Mouse (Mus musculus) megakaryocyte, embryonic 14.5 days (primary cell): ENCODE results near the gene Vps41. TPM values are rescaled to one million over a fixed set of nuclear protein-coding genes. Genes with fewer than 3 reads are reported as not detected.

Experiments used
- H3K27me3 ChIP-seq: replicated peaks from 2 replicates; pipeline ENCODE3; 2012; ENCODE audit warnings: inconsistent platforms
- H3K36me3 ChIP-seq: replicated peaks from 2 replicates; pipeline ENCODE3; 2012; ENCODE audit warnings: low read length, inconsistent platforms, mixed read lengths
- H3K4me1 ChIP-seq: 2 replicates; pipeline ENCODE4 v1.6.1; 2012; ENCODE audit warnings: inconsistent platforms
- H3K4me3 ChIP-seq: replicated peaks from 2 replicates; pipeline ENCODE3; 2012; ENCODE audit warnings: moderate library complexity, mild to moderate bottlenecking, inconsistent platforms
- H3K9me3 ChIP-seq: 2 replicates; pipeline ENCODE4 v1.6.1; 2012; ENCODE audit warnings: inconsistent platforms
- FLI1 ChIP-seq: IDR thresholded peaks from 2 replicates; pipeline ENCODE4 v1.6.1; 2012; ENCODE audit warnings: low read length, inconsistent platforms, mixed read lengths
- GATA1 ChIP-seq: IDR thresholded peaks from 3 replicates; pipeline ENCODE4 v1.6.1; 2012; ENCODE audit warnings: mixed read lengths, low read length, inconsistent platforms, borderline replicate concordance
- polyA plus RNA-seq: library from polyadenylated mRNA; stranded (reverse); fragments of >175 nt; gene quantifications from 2 replicates; pipeline ENCODE4 v1.2.3, GENCODE M21; 2012; ENCODE audit warnings: low replicate concordance; ENCODE audit not compliant: insufficient read depth

Vps41 gene
- polyA plus RNA-seq, 1 experiment = 0.45 TPM

DNA sequence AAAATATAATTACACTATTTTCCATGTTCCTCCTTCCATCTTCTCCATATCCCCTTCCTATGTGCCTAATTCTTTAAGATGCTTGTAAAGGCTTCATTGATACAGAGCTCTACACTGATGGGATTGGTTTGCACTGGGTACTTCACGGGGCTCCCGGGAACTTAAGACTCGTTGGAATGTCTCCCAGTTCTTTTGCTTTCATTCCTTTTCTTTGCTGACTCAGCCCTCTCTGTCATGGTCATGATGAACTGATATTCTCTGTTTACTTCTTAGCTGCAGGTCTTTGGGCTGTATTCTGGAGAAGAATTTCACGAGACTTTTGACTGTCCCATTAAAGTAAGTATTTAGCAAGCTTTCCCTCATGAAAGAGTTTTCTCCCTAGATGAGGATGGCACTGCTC is 74.2 kb downstream of the Vps41 start:
- Histone ChIP-seq H3K27me3 (no peaks in the 10 kb centered on the region), H3K9me3 (no peaks in the 10 kb centered on the region), H3K36me3 (peaks cover 40% of the 10 kb centered on the region), H3K4me3 (no peak overlapping the region), H3K4me1 (peaks cover 4% of the 10 kb centered on the region; the same call in 1 of the 2 replicates)
- TF ChIP-seq GATA1 (no peak), FLI1 (no peak)

- no peak for TF ChIP-seq FLI1
- no peak for TF ChIP-seq GATA1
- Histone ChIP-seq H3K9me3 (no peaks in the 10 kb centered on the region), H3K36me3 (peaks cover 40% of the 10 kb centered on the region), H3K4me1 (peaks cover 5% of the 10 kb centered on the region; the same call in 1 of the 2 replicates), H3K4me3 (no peak overlapping the region), H3K27me3 (no peaks in the 10 kb centered on the region)
Observed at GRCm38 (mm10) chr13:18791724-18792123, 74.6 kb downstream of the Vps41 start.

DNA sequence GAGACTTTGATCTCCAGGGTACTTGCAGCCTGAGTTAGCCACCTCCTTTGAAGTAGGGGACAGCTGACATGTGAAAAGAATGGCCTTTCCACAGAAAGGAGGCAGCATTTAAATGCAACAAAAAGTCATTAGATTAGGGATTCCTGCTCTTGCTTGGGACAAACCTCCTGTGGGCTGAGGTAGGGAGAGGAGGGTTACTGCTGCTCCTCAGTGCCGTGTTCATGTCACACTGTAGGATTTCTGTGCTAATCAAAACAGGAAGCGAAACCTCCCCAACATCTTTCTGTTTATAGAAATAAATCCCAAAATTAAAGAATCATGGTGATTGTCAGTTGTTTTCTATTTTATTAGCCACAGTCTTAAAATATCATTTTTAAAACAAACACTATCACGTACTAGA is 77.4 kb downstream of the Vps41 start:
- Histone ChIP-seq H3K9me3 (no peaks in the 10 kb centered on the region), H3K36me3 (peaks cover 46% of the 10 kb centered on the region), H3K4me3 (no peak overlapping the region), H3K27me3 (no peaks in the 10 kb centered on the region), H3K4me1 (peaks cover 10% of the 10 kb centered on the region; the same call in 1 of the 2 replicates)
- TF ChIP-seq FLI1 (no peak), GATA1 (no peak)

GRCm38 (mm10) chr13:18797555-18797954 is 80.5 kb downstream of the Vps41 start:
- H3K27me3 ChIP-seq = no peaks in the 10 kb centered on the region
- no peak overlapping the region for H3K4me3 ChIP-seq
- peaks cover 35% of the 10 kb centered on the region for H3K36me3 ChIP-seq
- H3K4me1 ChIP-seq = peaks cover 14% of the 10 kb centered on the region
- no peak for TF ChIP-seq GATA1
- no peak for TF ChIP-seq FLI1
- no peaks in the 10 kb centered on the region for H3K9me3 ChIP-seq

DNA sequence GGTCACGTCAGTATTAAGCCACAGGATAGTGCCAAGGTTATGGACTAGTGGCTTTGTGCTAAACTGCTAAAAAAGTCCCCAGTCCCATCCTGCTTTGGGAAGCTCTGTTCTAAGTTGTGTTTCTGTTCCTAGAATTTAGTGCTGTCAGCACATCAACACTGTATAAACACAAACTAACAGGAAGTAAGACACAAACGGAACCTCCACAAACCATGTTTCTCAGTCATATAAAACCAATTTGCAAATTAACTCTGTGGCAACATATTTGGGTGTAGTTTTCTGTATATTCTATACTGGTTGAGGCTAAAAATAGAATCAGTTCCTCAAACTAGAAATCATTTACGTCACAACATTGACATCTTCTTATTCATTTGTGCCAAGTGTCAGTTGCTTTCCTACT is 83.3 kb downstream of the Vps41 start:
- H3K4me1 ChIP-seq = peaks cover 14% of the 10 kb centered on the region
- no peak for TF ChIP-seq GATA1
- no peak for TF ChIP-seq FLI1
- H3K4me3 ChIP-seq = no peak overlapping the region
- no peaks in the 10 kb centered on the region for H3K9me3 ChIP-seq
- peaks cover 16% of the 10 kb centered on the region for H3K36me3 ChIP-seq
- H3K27me3 ChIP-seq = no peaks in the 10 kb centered on the region

DNA sequence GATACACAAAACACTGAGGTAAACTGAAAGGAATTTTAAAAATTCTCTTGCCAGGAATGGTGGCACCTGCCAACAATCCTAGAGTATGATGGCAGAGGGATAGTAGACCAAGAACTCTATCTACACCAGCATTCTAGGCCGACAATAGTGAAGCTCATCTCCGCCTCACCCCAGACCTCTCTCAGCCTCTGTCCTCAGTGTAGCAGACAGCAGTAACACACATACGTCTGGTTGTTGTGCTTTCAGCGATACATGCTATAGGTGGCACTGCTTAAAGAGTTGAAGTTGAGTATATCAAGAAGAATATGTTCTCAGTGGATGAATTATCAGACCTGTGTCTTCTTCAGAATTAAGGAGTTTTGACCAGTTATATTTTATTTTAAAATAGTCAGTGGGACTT is 92.4 kb downstream of the Vps41 start:
- peaks cover 38% of the 10 kb centered on the region for H3K36me3 ChIP-seq
- H3K27me3 ChIP-seq = no peaks in the 10 kb centered on the region
- no peaks in the 10 kb centered on the region for H3K9me3 ChIP-seq
- H3K4me3 ChIP-seq = no peak overlapping the region
- peaks cover 9% of the 10 kb centered on the region for H3K4me1 ChIP-seq
- TF ChIP-seq FLI1 (no peak), GATA1 (no peak)

DNA sequence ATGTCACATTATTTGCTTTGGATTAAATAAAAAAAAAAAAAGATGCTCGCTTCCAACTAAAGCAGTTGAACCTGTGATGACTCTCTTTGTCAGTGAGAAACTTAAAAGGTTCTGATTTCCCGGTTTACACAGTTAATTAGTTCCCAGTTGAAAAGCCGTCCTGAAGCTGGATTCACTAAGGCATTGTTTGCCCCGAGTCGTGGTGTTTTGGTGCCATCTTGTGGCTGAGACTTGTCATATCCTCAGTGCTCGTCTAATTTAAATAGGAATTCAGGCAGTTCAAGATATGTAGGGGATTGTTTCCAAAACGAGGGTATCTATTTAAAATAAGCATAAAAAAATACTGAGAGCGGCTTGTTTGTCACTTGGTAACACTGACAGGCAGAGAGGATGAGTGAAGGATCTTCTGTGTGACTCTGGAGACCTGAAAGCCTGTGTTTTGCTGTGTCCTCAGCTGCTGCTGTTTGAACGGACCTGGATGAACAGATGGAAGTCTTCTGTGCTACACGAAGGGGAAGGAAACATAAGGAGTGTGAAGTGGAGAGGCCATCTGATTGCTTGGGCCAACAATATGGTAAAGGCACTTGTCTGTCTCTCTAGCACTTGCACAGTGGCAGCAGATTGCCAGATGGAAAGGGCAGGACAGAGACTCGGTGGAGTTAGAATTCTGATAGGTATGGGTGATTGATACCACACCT is 93.0 kb downstream of the Vps41 start:
- Histone ChIP-seq H3K4me1 (peaks cover 9% of the 10 kb centered on the region), H3K36me3 (peaks cover 45% of the 10 kb centered on the region), H3K9me3 (no peaks in the 10 kb centered on the region), H3K4me3 (no peak overlapping the region), H3K27me3 (no peaks in the 10 kb centered on the region)
- TF ChIP-seq FLI1 (no peak), GATA1 (no peak)

- Histone ChIP-seq H3K27me3 (no peaks in the 10 kb centered on the region), H3K36me3 (peaks cover 80% of the 10 kb centered on the region), H3K4me1 (no peaks in the 10 kb centered on the region), H3K4me3 (no peak overlapping the region), H3K9me3 (no peaks in the 10 kb centered on the region)
- no peak for TF ChIP-seq FLI1
Observed at GRCm38 (mm10) chr13:18824420-18825123, 107.5 kb downstream of the Vps41 start.

DNA sequence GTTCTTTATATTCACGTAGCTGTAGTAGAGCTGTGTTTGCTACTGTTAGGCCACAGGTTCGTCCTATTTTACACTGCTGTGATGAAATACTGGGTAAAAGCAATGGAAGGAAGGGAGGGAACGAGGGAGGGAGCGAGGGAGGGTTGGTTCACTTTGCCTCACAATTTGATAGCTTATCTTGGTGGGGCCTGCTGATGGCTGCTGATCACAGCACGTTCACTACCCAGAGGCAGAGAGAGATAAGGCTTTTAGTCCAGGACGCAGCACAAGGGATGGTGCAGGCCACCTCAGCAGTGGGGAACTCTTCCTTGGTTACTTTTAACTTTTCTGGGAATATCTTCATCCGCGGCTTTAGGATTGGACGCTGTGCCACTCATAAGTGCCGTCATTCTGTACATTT is 109.9 kb downstream of the Vps41 start:
- TF ChIP-seq GATA1 = no peak
- TF ChIP-seq FLI1 = no peak

DNA sequence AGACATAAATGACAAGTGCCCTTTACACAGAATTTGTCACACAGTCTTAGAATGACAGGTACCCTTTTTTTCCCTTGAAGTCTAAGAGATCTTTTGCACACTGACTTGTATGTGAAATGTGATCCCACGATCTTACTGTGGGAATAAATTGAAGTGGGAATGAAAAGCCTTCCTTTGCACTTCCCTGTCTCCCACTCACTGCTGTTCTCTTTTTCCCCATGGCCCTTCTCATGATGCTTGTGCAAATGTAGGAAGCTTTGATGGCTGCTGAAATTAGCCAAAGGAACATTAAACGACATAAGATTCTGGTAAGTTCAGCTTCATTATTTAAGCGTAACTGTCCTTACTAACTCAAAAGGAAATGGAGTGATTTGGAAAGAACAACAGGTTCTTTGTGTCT is 113.4 kb downstream of the Vps41 start:
- Histone ChIP-seq H3K9me3 (no peaks in the 10 kb centered on the region), H3K36me3 (peaks cover 52% of the 10 kb centered on the region), H3K4me3 (no peak overlapping the region), H3K27me3 (no peaks in the 10 kb centered on the region), H3K4me1 (no peaks in the 10 kb centered on the region)
- TF ChIP-seq GATA1 (no peak), FLI1 (no peak)

More for the DNA sequence above, 109.9 kb downstream of the Vps41 start:
- Histone ChIP-seq H3K4me3 (no peak overlapping the region), H3K36me3 (peaks cover 81% of the 10 kb centered on the region), H3K4me1 (no peaks in the 10 kb centered on the region), H3K9me3 (no peaks in the 10 kb centered on the region), H3K27me3 (no peaks in the 10 kb centered on the region)
